Mouse (Mus musculus): ENCODE data around the gene Lancl1. TPM values are rescaled to one million over a fixed set of nuclear protein-coding genes. Genes with fewer than 3 reads are reported as not detected.

Gene Lancl1
- total and polyA plus RNA-seq, 3 experiments = 15.4 to 64.8 (median 41.1) TPM

DNA sequence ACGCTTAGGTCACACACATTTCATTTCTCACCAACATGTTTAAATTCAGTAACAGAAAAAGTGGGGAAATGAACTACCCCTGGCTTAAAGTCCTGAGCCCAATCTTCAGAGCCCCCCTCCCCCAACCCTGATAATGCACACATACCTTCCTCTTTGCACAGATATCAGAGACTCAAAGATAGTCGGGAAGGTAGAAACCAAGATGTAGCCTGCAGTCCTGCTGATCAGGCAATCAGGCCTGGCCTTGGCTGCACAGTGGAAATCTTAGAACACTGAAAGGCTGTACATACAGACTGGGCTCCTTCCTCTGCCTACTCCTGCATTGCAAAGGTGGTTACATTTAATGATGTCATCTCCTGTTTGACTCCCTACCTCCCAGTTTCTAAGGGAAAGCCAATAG is 15.9 kb downstream of the Lancl1 start:
- DNase-seq (ENCODE audit: low spot score) = peak; percentile 64
- ATAC-seq (ENCODE audit: extremely low read depth, insufficient number of reproducible peaks, low FRiP score, poor library complexity, severe bottlenecking) = peak; percentile 98
- peaks cover 42% of the 10 kb centered on the region for H3K4me1 ChIP-seq (ENCODE audit: insufficient read depth, low read depth, low read length)
- H3K27me3 ChIP-seq (ENCODE audit: insufficient read depth, low read length) = peaks cover 2% of the 10 kb centered on the region; the same call in 1 of the 2 replicates
- no peak for TF ChIP-seq GATA2 (IDR thresholded peaks at IDR 0.05; ENCODE audit: borderline replicate concordance, low read depth, low read length)
- TF ChIP-seq TAL1 (conservative IDR thresholded peaks at IDR 0.05; ENCODE audit: low read depth, low read length) = peak; percentile 96
- H3K9me3 ChIP-seq (replicated peaks) = no peaks in the 10 kb centered on the region
- peaks cover 61% of the 10 kb centered on the region for H3K36me3 ChIP-seq (replicated peaks)
- H3K4me3 ChIP-seq (ENCODE audit: low read depth, low read length) = no peak overlapping the region; the same call in 1 of the 2 replicates

DNA sequence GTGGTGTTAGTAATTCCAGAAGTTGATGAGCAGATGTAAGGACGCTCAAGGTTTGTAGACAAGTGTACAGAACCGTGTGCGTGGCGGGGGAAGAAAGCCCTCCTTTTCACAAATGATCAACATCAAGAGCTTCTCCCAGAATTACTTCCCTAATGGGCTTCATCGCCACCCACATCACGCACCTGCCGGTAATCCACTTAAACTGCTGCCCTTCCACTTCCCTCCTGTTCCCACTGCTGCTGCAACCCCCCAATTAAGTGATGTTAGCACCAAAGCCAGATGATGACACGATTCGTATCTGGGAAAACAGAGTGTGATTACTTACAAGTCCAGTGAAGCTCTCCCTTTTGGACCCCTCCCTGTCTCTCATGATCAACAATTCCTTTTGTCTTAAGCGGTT is 16.6 kb downstream of the Lancl1 start:
- H3K4me1 ChIP-seq (ENCODE audit: insufficient read depth, low read depth, low read length) = peaks cover 42% of the 10 kb centered on the region
- H3K36me3 ChIP-seq (replicated peaks) = peaks cover 60% of the 10 kb centered on the region
- no peak for ATAC-seq (ENCODE audit: extremely low read depth, insufficient number of reproducible peaks, low FRiP score, poor library complexity, severe bottlenecking)
- TF ChIP-seq TAL1 (conservative IDR thresholded peaks at IDR 0.05; ENCODE audit: low read depth, low read length) (no peak), GATA1 (IDR thresholded peaks at IDR 0.05; ENCODE audit: borderline replicate concordance, low read length) (no peak), GATA2 (IDR thresholded peaks at IDR 0.05; ENCODE audit: borderline replicate concordance, low read depth, low read length) (no peak), CTCF (IDR thresholded peaks at IDR 0.05; ENCODE audit: low read depth, low read length) (no peak), POLR2AphosphoS5 (IDR thresholded peaks at IDR 0.05; ENCODE audit: insufficient replicate concordance, low read depth, low read length) (no peak)
- DNase-seq (ENCODE audit: low spot score) = no peak
- H3K27me3 ChIP-seq (ENCODE audit: insufficient read depth, low read length) = peaks cover 2% of the 10 kb centered on the region; the same call in 1 of the 2 replicates
- no peak overlapping the region for H3K4me3 ChIP-seq (ENCODE audit: low read depth, low read length)
- H3K9me3 ChIP-seq (replicated peaks) = no peaks in the 10 kb centered on the region

GRCm38 (mm10) chr1:67020637-67021161 is 18.0 kb downstream of the Lancl1 start:
- peaks cover 42% of the 10 kb centered on the region for H3K4me1 ChIP-seq (ENCODE audit: insufficient read depth, low read depth, low read length)
- ATAC-seq (ENCODE audit: extremely low read depth, insufficient number of reproducible peaks, low FRiP score, poor library complexity, severe bottlenecking) = no peak
- DNase-seq (ENCODE audit: low spot score) = no peak
- no peaks in the 10 kb centered on the region for H3K9me3 ChIP-seq (replicated peaks)
- TF ChIP-seq GATA1 (IDR thresholded peaks at IDR 0.05; ENCODE audit: borderline replicate concordance, low read length) (no peak), POLR2AphosphoS5 (IDR thresholded peaks at IDR 0.05; ENCODE audit: insufficient replicate concordance, low read depth, low read length) (no peak), GATA2 (IDR thresholded peaks at IDR 0.05; ENCODE audit: borderline replicate concordance, low read depth, low read length) (no peak), CTCF (IDR thresholded peaks at IDR 0.05; ENCODE audit: low read depth, low read length) (no peak), TAL1 (conservative IDR thresholded peaks at IDR 0.05; ENCODE audit: low read depth, low read length) (no peak)
- H3K4me3 ChIP-seq (ENCODE audit: low read depth, low read length) = no peak overlapping the region
- peaks cover 50% of the 10 kb centered on the region for H3K36me3 ChIP-seq (replicated peaks)
- H3K27me3 ChIP-seq (ENCODE audit: insufficient read depth, low read length) = peaks cover 2% of the 10 kb centered on the region; the same call in 1 of the 2 replicates

DNA sequence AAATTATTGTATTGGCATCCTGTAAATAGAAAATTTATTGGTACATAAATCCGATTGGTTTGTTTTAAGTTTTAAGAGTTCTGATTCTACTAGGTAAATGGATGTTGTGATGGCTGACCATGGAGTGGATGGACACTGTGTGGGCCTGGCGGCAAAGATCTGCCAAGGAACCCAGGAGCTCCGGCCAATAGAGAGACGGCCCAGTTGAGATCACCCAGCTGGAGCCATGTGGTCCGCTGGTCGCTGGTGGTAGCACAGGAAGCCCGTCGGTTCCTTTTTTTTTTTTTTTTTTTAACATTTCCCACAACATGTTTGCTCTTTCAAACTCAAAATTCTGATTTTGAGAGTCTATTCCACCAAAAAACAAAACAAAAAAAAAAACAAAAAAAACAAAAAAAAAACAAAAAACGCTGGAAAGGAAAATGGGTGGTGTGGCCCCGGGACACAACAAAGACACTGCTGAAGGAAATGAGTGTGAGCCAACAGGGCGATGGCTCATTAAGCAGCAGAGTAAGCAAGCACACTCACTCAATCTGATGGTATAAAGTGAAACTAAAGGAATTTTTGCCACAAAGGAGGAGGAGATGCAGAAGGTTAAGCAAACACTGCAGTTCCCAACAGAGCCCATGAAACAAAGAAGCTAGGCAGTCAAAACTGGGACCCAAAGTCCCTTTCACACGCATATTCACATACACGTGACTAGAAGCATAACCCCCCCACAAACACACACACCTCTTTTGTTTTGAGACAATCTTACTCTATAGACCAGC is 21.4 kb downstream of the Lancl1 start:
- Histone ChIP-seq H3K27me3 (ENCODE audit: insufficient read depth, low read length) (peaks cover 2% of the 10 kb centered on the region; the same call in 1 of the 2 replicates), H3K4me3 (ENCODE audit: low read depth, low read length) (no peak overlapping the region), H3K9me3 (replicated peaks) (no peaks in the 10 kb centered on the region), H3K4me1 (ENCODE audit: insufficient read depth, low read depth, low read length) (peaks cover 24% of the 10 kb centered on the region), H3K36me3 (replicated peaks) (peaks cover 64% of the 10 kb centered on the region)
- no peak for TF ChIP-seq POLR2AphosphoS5 (IDR thresholded peaks at IDR 0.05; ENCODE audit: insufficient replicate concordance, low read depth, low read length)
- no peak for TF ChIP-seq TAL1 (conservative IDR thresholded peaks at IDR 0.05; ENCODE audit: low read depth, low read length)
- no peak for TF ChIP-seq GATA2 (IDR thresholded peaks at IDR 0.05; ENCODE audit: borderline replicate concordance, low read depth, low read length)
- TF ChIP-seq GATA1 (IDR thresholded peaks at IDR 0.05; ENCODE audit: borderline replicate concordance, low read length) = no peak
- TF ChIP-seq CTCF (IDR thresholded peaks at IDR 0.05; ENCODE audit: low read depth, low read length) = no peak
- DNase-seq (ENCODE audit: low spot score) (no peak), ATAC-seq (ENCODE audit: extremely low read depth, insufficient number of reproducible peaks, low FRiP score, poor library complexity, severe bottlenecking) (no peak)

- TF ChIP-seq TAL1 (conservative IDR thresholded peaks at IDR 0.05; ENCODE audit: low read depth, low read length) = no peak
- no peak overlapping the region for H3K4me3 ChIP-seq (ENCODE audit: low read depth, low read length)
- peak; percentile 41; the same call in 1 of the 2 replicates for ATAC-seq (ENCODE audit: extremely low read depth, insufficient number of reproducible peaks, low FRiP score, poor library complexity, severe bottlenecking)
- no peaks in the 10 kb centered on the region for H3K9me3 ChIP-seq (replicated peaks)
- H3K4me1 ChIP-seq (ENCODE audit: insufficient read depth, low read depth, low read length) = peaks cover 5% of the 10 kb centered on the region; the same call in 1 of the 2 replicates
- H3K36me3 ChIP-seq (replicated peaks) = peaks cover 59% of the 10 kb centered on the region
- no peak for DNase-seq (ENCODE audit: low spot score)
- H3K27me3 ChIP-seq (ENCODE audit: insufficient read depth, low read length) = no peaks in the 10 kb centered on the region
Measured at GRCm38 (mm10) chr1:67014205-67014604, 24.5 kb downstream of the Lancl1 start.

DNA sequence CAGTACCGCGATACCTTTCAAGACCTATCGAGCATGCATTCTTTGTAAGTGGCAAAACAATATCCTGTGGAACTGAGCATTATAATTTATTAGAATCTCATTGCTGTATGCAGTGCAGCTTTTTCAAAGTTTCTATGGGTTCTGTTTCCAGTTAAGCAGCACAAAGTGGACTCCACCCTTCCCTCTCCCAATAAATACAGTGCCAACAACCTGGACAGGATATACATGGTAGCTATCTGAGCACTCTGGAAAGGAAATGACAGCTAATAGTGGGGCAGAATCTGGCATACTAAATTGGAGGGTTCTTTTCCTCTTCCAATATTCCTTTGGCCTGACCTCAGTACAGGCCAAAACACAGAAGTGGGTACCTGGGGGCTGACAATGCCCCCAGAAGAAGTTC is 28.2 kb downstream of the Lancl1 start:
- DNase-seq (ENCODE audit: low spot score) (no peak), ATAC-seq (ENCODE audit: extremely low read depth, insufficient number of reproducible peaks, low FRiP score, poor library complexity, severe bottlenecking) (no peak)
- Histone ChIP-seq H3K4me1 (ENCODE audit: insufficient read depth, low read depth, low read length) (no peaks in the 10 kb centered on the region), H3K27me3 (ENCODE audit: insufficient read depth, low read length) (no peaks in the 10 kb centered on the region), H3K4me3 (ENCODE audit: low read depth, low read length) (no peak overlapping the region), H3K36me3 (replicated peaks) (peaks cover 66% of the 10 kb centered on the region), H3K9me3 (replicated peaks) (no peaks in the 10 kb centered on the region)
- no peak for TF ChIP-seq POLR2AphosphoS5 (IDR thresholded peaks at IDR 0.05; ENCODE audit: insufficient replicate concordance, low read depth, low read length)
- no peak for TF ChIP-seq TAL1 (conservative IDR thresholded peaks at IDR 0.05; ENCODE audit: low read depth, low read length)
- no peak for TF ChIP-seq GATA1 (IDR thresholded peaks at IDR 0.05; ENCODE audit: borderline replicate concordance, low read length)
- no peak for TF ChIP-seq GATA2 (IDR thresholded peaks at IDR 0.05; ENCODE audit: borderline replicate concordance, low read depth, low read length)
- TF ChIP-seq CTCF (IDR thresholded peaks at IDR 0.05; ENCODE audit: low read depth, low read length) = no peak

Data from G1E (cell line).